ENCODE assay signal across 21 mouse cellular contexts in genomic region chr4:28890102-28890501, GRCm38 (mm10).
"Had no signal": no experiment of that assay in that cellular context is flagged by ENCODE, and none has a peak within 500 bp of the region (broad histone marks: within the 10 kb centered on the region; RNA-seq: fewer than 3 reads in every experiment).

No protein-coding gene starts in this region.

- H3K4me3 ChIP-seq: hindbrain, embryonic 15.5 days; limb, embryonic 12.5 days; limb, embryonic 15.5 days; neural tube, embryonic 12.5 days; neural tube, embryonic 15.5 days had no signal

- H3K27ac ChIP-seq: hindbrain, embryonic 15.5 days; limb, embryonic 12.5 days; limb, embryonic 15.5 days; liver, embryonic 14.5 days; macrophage; neural tube, embryonic 12.5 days; neural tube, embryonic 15.5 days; stomach, postnatal 0 days had no signal

- H3K4me2 ChIP-seq: hindbrain, embryonic 15.5 days; limb, embryonic 12.5 days; limb, embryonic 15.5 days; liver, embryonic 11.5 days; lung, embryonic 14.5 days; neural tube, embryonic 12.5 days; neural tube, embryonic 15.5 days had no signal

- DNase-seq: kidney, adult 2 months; kidney, postnatal 36 days; left cerebral cortex, postnatal 4 days; liver, postnatal 0 days; lung, embryonic 14.5 days; right cerebral cortex, adult 18-20 months; right cerebral cortex, postnatal 14 days; right cerebral cortex, postnatal 4 days; thymus, adult 2 months; thymus, postnatal 14 days; thymus, postnatal 4 days had no signal

- H3K36me3 ChIP-seq: hindbrain, embryonic 15.5 days; limb, embryonic 12.5 days; limb, embryonic 15.5 days; neural tube, embryonic 12.5 days; neural tube, embryonic 15.5 days had no signal

- H3K4me1 ChIP-seq: hindbrain, embryonic 15.5 days; limb, embryonic 12.5 days; limb, embryonic 15.5 days; neural tube, embryonic 12.5 days; neural tube, embryonic 15.5 days had no signal

- H3K9me3 ChIP-seq: hindbrain, embryonic 15.5 days; limb, embryonic 12.5 days; limb, embryonic 15.5 days; neural tube, embryonic 12.5 days; neural tube, embryonic 15.5 days had no signal

- H3K9ac ChIP-seq: hindbrain, embryonic 15.5 days; limb, embryonic 12.5 days; limb, embryonic 15.5 days; liver, embryonic 14.5 days; liver, postnatal 0 days; lung, embryonic 14.5 days; neural tube, embryonic 12.5 days; neural tube, embryonic 15.5 days had no signal

- H3K27me3 ChIP-seq: hindbrain, embryonic 15.5 days; limb, embryonic 12.5 days; limb, embryonic 15.5 days; neural tube, embryonic 12.5 days; neural tube, embryonic 15.5 days had no signal

- ATAC-seq: liver, postnatal 0 days; lung, postnatal 0 days had no signal
